Comparison of ENCODE assay signal across 8 mouse cellular contexts in genomic region chr2:30658480-30658843, GRCm38 (mm10).
A peak's percentile ranks its signal among the peaks of the same experiment; 100 is the strongest.
DNase-seq lines count a peak whose midpoint lies in the region; ATAC-seq and TF ChIP-seq lines count a peak whose summit lies in the region.

No protein-coding gene starts in this region.

- no peaks in the 10 kb centered on the region for H3K79me3 ChIP-seq in C2C12 (ENCODE audit: low read depth)

- TF ChIP-seq POLR2A in brain, embryonic 14.5 days (IDR thresholded peaks at IDR 0.05; ENCODE audit: borderline replicate concordance, extremely low read depth, insufficient read depth, insufficient read length, poor library complexity, severe bottlenecking) = peak; percentile 60; the same call in 1 of the 2 replicates
- 0 out of 2 replicates have a peak, but pooled peaks have one; percentile 56 for TF ChIP-seq POLR2A in liver, adult 2 months (IDR thresholded peaks at IDR 0.05; ENCODE audit: extremely low read depth, insufficient read depth, low read length)
- TF ChIP-seq POLR2A in myocyte (IDR thresholded peaks at IDR 0.05; ENCODE audit: insufficient read length, low read depth) = peak; percentile 83

- H3ac ChIP-seq in C2C12 (ENCODE audit: control insufficient read depth, insufficient read length, low read depth) (peak overlapping the region; percentile 85), myocyte (ENCODE audit: control insufficient read depth, insufficient read length) (peak overlapping the region; percentile 10)

- ATAC-seq in heart, embryonic 11.5 days (replicated peaks; ENCODE audit: insufficient number of reproducible peaks, low FRiP score, low TSS enrichment) = peak; percentile 84
- ATAC-seq in kidney, embryonic 16.5 days (ENCODE audit: low FRiP score, low TSS enrichment) = peak; percentile 83

- H3K27ac ChIP-seq in heart, embryonic 11.5 days (ENCODE audit: low read depth, low read length) = peak overlapping the region; percentile 88
- peak overlapping the region; percentile 99 for H3K27ac ChIP-seq in kidney, embryonic 16.5 days (ENCODE audit: low read length)
- H3K27ac ChIP-seq in liver, adult 2 months (replicated peaks; ENCODE audit: insufficient read depth, low read depth, low read length) = peak overlapping the region; percentile 87

- 2% methylated on average over 42 of the region's 45 CpGs for WGBS in heart, embryonic 11.5 days (ENCODE audit: insufficient replicate concordance)
- WGBS in kidney, embryonic 16.5 days = under 1% methylated on average over 45 of the region's 45 CpGs
- WGBS in liver, adult 2 months = under 1% methylated on average over 44 of the region's 45 CpGs

- no peaks in the 10 kb centered on the region for H3K36me3 ChIP-seq in C2C12 (ENCODE audit: control insufficient read depth, insufficient read depth)
- H3K36me3 ChIP-seq in erythroblast, embryonic 14.5 days (ENCODE audit: control insufficient read depth) = no peaks in the 10 kb centered on the region
- H3K36me3 ChIP-seq in heart, embryonic 11.5 days (ENCODE audit: control insufficient read depth, insufficient read depth, low read length) = no peaks in the 10 kb centered on the region
- no peaks in the 10 kb centered on the region for H3K36me3 ChIP-seq in kidney, embryonic 16.5 days (ENCODE audit: insufficient read depth, low read length)
- H3K36me3 ChIP-seq in liver, adult 2 months (ENCODE audit: control insufficient read depth, insufficient read depth, low read length) = no peaks in the 10 kb centered on the region
- H3K36me3 ChIP-seq in myocyte (ENCODE audit: control insufficient read depth, insufficient read depth) = no peaks in the 10 kb centered on the region
- no peaks in the 10 kb centered on the region for H3K36me3 ChIP-seq in splenic B cell, adult 2 months (ENCODE audit: control insufficient read depth, insufficient read depth, low read length, poor library complexity, severe bottlenecking)

- no peaks in the 10 kb centered on the region for H3K9me3 ChIP-seq in erythroblast, embryonic 14.5 days (ENCODE audit: control insufficient read depth, low read length)
- H3K9me3 ChIP-seq in heart, embryonic 11.5 days (replicated peaks; ENCODE audit: control insufficient read depth, low read length) = no peaks in the 10 kb centered on the region
- no peaks in the 10 kb centered on the region for H3K9me3 ChIP-seq in kidney, embryonic 16.5 days (ENCODE audit: low read length)

- H3K79me2 ChIP-seq in C2C12 (ENCODE audit: control insufficient read depth, insufficient read depth) (no peaks in the 10 kb centered on the region), myocyte (ENCODE audit: control insufficient read depth, insufficient read depth) (no peaks in the 10 kb centered on the region)
- H3K79me2 ChIP-seq in liver, adult 2 months (ENCODE audit: control insufficient read depth, insufficient read depth, low read length) = no peaks in the 10 kb centered on the region

- H3K9ac ChIP-seq in heart, embryonic 11.5 days (ENCODE audit: low read depth, low read length) = peak overlapping the region; percentile 86
- H3K9ac ChIP-seq in kidney, embryonic 16.5 days (replicated peaks; ENCODE audit: low read length) = peak overlapping the region; percentile 85
- H3K9ac ChIP-seq in liver, adult 2 months (ENCODE audit: low read depth, low read length) = peak overlapping the region; percentile 92

- no peak overlapping the region for H3K4me3 ChIP-seq in C2C12 (ENCODE audit: insufficient read depth, poor library complexity, severe bottlenecking)
- peak overlapping the region; percentile 70 for H3K4me3 ChIP-seq in erythroblast, embryonic 14.5 days (replicated peaks)
- peak overlapping the region; percentile 46 for H3K4me3 ChIP-seq in heart, embryonic 11.5 days (ENCODE audit: low read depth, low read length)
- peak overlapping the region; percentile 47 for H3K4me3 ChIP-seq in kidney, embryonic 16.5 days (ENCODE audit: low read length)
- peak overlapping the region; percentile 87 for H3K4me3 ChIP-seq in liver, adult 2 months (ENCODE audit: insufficient read depth, low read depth, low read length)
- peak overlapping the region; percentile 25 for H3K4me3 ChIP-seq in myocyte

- H3K27me3 ChIP-seq in C2C12 (ENCODE audit: control insufficient read depth, insufficient read depth, insufficient read length) (no peaks in the 10 kb centered on the region), myocyte (ENCODE audit: control insufficient read depth, insufficient read depth, insufficient read length) (no peaks in the 10 kb centered on the region)
- H3K27me3 ChIP-seq in erythroblast, embryonic 14.5 days (ENCODE audit: control insufficient read depth) = peaks cover 25% of the 10 kb centered on the region
- no peaks in the 10 kb centered on the region for H3K27me3 ChIP-seq in heart, embryonic 11.5 days (ENCODE audit: control insufficient read depth, insufficient read depth, low read length)
- H3K27me3 ChIP-seq in kidney, embryonic 16.5 days (ENCODE audit: insufficient read depth, low read length) = no peaks in the 10 kb centered on the region
- H3K27me3 ChIP-seq in liver, adult 2 months (ENCODE audit: control insufficient read depth, insufficient read depth, low read length) = no peaks in the 10 kb centered on the region
- no peaks in the 10 kb centered on the region for H3K27me3 ChIP-seq in splenic B cell, adult 2 months (ENCODE audit: control insufficient read depth, insufficient read depth, low read length, poor library complexity, severe bottlenecking)

- H3K4me2 ChIP-seq in heart, embryonic 11.5 days = peak overlapping the region; percentile 91
- H3K4me2 ChIP-seq in kidney, embryonic 16.5 days (replicated peaks; ENCODE audit: low read depth, low read length) = peak overlapping the region; percentile 85
- peak overlapping the region; percentile 95 for H3K4me2 ChIP-seq in myocyte (ENCODE audit: low read depth)

- peaks cover 22% of the 10 kb centered on the region for H3K4me1 ChIP-seq in erythroblast, embryonic 14.5 days (ENCODE audit: control insufficient read depth)
- peaks cover 45% of the 10 kb centered on the region for H3K4me1 ChIP-seq in heart, embryonic 11.5 days (ENCODE audit: control insufficient read depth, insufficient read depth, low read length)
- peaks cover 75% of the 10 kb centered on the region for H3K4me1 ChIP-seq in kidney, embryonic 16.5 days (ENCODE audit: insufficient read depth, low read length)
- peaks cover 8% of the 10 kb centered on the region for H3K4me1 ChIP-seq in liver, adult 2 months (ENCODE audit: control insufficient read depth, insufficient read depth, low read length)

- no peak for TF ChIP-seq CTCF in C2C12 (IDR thresholded peaks at IDR 0.05; ENCODE audit: control insufficient read depth, insufficient read depth, insufficient read length)
- TF ChIP-seq CTCF in brain, embryonic 14.5 days (IDR thresholded peaks at IDR 0.05; ENCODE audit: borderline replicate concordance, extremely low read depth, insufficient read depth, insufficient read length) = no peak
- no peak for TF ChIP-seq CTCF in liver, adult 2 months (IDR thresholded peaks at IDR 0.05; ENCODE audit: low read depth, low read length)

- peak; percentile 99 for DNase-seq in brain, embryonic 14.5 days (ENCODE audit: low read depth)
- DNase-seq in liver, adult 2 months (ENCODE audit: extremely low read depth, low read depth, low spot score) = peak; percentile 76
- DNase-seq in splenic B cell, adult 2 months (ENCODE audit: low read depth, low spot score) = peak; percentile 100

TF ChIP-seq in C2C12, 6 proteins besides CTCF, POLR2A, EP300 and RAD21:
- TF ChIP-seq USF1 (IDR thresholded peaks at IDR 0.05; ENCODE audit: low read depth) (no peak), MYOG (IDR thresholded peaks at IDR 0.05; ENCODE audit: control insufficient read depth, extremely low read depth, insufficient read length) (no peak), MYOD1 (IDR thresholded peaks at IDR 0.05; ENCODE audit: control insufficient read depth, insufficient read length, low read depth) (no peak), MAX (IDR thresholded peaks at IDR 0.05) (no peak), FOSL1 (IDR thresholded peaks at IDR 0.05; ENCODE audit: insufficient read depth, low read length, poor library complexity, severe bottlenecking) (no peak), CEBPB (IDR thresholded peaks at IDR 0.05; ENCODE audit: low read depth) (no peak)
TF ChIP-seq in C2C12: peak in this region for 0.

TF ChIP-seq in myocyte, 11 proteins besides CTCF, POLR2A, EP300 and RAD21:
- peak in 2 of 3 experiments; percentile 7 to 19 for TF ChIP-seq MYOG (IDR thresholded peaks at IDR 0.05; ENCODE audit: control insufficient read depth in 1 of 3, insufficient read depth in 1 of 3, insufficient read length in 2 of 3, low read depth in 2 of 3)
- no peak for TF ChIP-seq SRF (IDR thresholded peaks at IDR 0.05; ENCODE audit: control insufficient read depth, insufficient read length, low read depth)
- TF ChIP-seq USF1 (IDR thresholded peaks at IDR 0.05; ENCODE audit: low read depth) = no peak
- no peak for TF ChIP-seq CEBPB (IDR thresholded peaks at IDR 0.05; ENCODE audit: insufficient read depth, poor library complexity, severe bottlenecking)
- TF ChIP-seq TCF12 (IDR thresholded peaks at IDR 0.05; ENCODE audit: insufficient read depth, poor library complexity, severe bottlenecking) = no peak
- TF ChIP-seq TCF3 (IDR thresholded peaks at IDR 0.05; ENCODE audit: insufficient read length, low read depth) = no peak
- no peak for TF ChIP-seq REST (IDR thresholded peaks at IDR 0.05; ENCODE audit: insufficient read depth, insufficient read length)
- no peak for TF ChIP-seq MAX (IDR thresholded peaks at IDR 0.05; ENCODE audit: low read depth)
- TF ChIP-seq MYOD1 (IDR thresholded peaks at IDR 0.05; ENCODE audit: control insufficient read depth in 1 of 3, insufficient read length in 2 of 3, low read depth in 2 of 3) = peak in 2 of 3 experiments; percentile 18 to 69
- TF ChIP-seq E2F4 (IDR thresholded peaks at IDR 0.05; ENCODE audit: insufficient read depth) = no peak
- peak; percentile 87 for TF ChIP-seq POLR2AphosphoS2 (IDR thresholded peaks at IDR 0.05; ENCODE audit: insufficient read length, low read depth)
